Mouse (Mus musculus): ENCODE measurements at regions not wholly inside any gene's neighbourhood (a gene's known extent, or its start where the extent isn't known, plus 50 kb on each side); places are given as distances from the start of the nearest gene placed in this dataset.

DNA sequence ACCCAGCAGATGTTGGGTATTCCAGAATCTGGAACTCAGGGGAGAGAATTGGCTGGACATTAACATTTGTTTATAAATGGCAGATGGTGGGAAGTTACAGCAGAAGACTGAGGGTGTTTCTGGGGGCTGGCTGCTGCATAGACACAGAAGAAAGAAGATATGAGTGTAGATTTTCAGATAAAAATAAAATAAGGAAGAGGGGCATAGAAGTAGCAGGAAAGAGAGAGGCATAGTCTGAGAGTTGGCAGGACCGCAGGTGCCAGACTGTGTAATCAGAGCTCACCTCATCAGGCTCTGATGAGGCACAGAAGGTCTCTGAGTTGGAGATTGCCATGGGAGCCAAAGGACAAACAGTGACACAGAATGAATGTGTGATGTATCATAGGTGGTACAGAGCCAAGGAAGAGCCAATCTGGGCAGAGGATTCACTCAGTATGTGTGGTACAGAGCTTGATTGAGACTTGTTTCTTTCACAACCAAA, 2912.9 kb upstream of the Lrrc6 start:
- TF ChIP-seq CTCF (IDR thresholded peaks at IDR 0.05; ENCODE audit: control insufficient read depth, insufficient read depth, insufficient read length) (no peak), USF1 (IDR thresholded peaks at IDR 0.05; ENCODE audit: low read depth) (no peak), CEBPB (IDR thresholded peaks at IDR 0.05; ENCODE audit: low read depth) (no peak), MAX (IDR thresholded peaks at IDR 0.05) (no peak)

Measured in C2C12 (cell line).